Mouse (Mus musculus): ENCODE data around the gene Ktn1.

Gene Ktn1

DNA sequence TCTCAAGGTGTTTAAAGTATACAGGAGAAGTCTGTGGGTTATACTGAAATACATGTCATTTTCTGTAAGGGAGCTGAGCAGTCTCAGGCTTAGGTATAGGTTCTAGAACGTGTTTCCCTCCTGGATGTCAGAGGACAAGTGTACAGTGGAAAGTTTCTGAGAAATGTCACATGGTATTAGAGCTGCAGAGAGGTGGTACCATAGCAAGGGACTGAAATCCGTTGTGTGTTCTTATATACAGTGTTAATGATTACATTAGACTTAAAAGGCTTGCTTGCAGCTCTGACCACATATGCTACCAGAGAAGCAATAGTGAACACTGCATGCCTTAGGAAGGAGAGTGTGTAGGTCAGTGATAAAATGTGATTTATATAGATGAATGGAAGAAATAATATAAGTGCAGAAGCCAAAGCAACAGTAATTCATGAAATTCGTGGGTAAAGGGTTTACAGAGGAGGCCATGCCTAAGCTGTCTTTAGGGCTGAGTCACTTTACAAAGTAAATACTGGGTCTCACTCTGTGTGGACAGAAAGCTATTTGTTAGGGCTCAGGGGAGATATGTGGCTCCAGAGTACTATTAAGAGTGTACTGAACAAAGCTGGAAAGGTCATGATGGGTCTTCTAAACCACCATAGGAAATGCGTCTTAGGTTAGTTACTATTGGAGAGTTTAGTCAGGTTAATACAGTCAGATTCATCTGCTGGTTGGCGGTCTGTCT lies 17.0 kb downstream of the Ktn1 start:
- no peak for DNase-seq (ENCODE audit: low spot score)

DNA sequence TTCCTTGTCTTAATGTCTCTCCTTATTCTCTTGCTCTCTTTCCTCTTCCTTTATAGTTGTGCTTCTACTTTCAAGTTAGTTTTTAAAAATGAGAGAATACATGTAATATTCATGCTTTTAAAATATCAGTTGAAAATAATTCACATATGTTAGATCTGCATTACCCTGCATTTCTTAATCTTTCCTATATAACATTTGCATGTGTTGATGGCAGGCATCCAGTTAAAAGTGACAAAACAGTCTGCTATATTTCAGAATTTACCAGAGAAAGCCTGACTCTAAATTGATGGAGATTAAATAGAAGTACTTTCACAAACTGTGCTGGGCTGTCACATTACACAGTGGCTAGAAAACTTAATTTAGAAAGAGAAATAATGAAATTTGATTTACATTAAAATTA lies 19.8 kb downstream of the Ktn1 start:
- DNase-seq (ENCODE audit: low spot score): no peak

DNA sequence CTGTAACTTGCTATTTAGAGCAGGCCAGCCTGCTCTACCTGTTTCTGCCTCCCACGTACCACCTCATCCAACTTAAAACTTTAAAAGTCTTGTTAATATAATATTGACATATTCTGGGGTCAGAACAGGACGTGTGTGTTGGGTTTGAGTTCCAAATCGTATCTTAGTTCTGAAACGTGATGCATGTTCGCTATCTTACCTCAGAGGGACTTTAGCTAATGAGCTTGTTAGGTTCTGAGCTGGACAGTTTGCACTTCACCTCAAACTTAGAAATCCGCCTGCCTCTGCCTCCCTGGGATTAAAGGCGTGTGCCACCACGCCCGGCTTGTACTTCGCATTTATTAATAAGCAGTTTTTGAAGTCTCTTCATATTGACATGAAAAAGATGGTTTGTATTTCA lies 34.6 kb downstream of the Ktn1 start:
- DNase-seq (ENCODE audit: low spot score): no peak

DNA sequence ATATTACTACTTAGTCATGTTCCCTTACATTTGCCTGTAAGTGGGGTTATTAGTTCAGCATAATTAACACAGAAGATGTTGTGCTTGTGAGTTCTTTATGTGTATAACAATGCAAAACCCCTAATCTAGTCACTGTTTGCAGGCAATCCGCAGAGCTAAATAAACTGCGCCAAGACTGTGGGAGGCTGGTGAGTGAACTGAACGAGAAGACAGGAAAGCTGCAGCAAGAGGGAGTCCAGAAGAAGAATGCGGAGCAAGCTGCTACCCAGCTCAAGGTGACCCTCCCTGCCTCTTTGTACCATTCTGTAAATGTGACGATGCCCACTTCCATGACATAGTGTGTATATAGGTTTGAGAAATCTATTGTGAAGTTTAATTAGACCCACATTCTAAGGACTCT lies 36.3 kb downstream of the Ktn1 start:
- DNase-seq (ENCODE audit: low spot score): no peak

DNA sequence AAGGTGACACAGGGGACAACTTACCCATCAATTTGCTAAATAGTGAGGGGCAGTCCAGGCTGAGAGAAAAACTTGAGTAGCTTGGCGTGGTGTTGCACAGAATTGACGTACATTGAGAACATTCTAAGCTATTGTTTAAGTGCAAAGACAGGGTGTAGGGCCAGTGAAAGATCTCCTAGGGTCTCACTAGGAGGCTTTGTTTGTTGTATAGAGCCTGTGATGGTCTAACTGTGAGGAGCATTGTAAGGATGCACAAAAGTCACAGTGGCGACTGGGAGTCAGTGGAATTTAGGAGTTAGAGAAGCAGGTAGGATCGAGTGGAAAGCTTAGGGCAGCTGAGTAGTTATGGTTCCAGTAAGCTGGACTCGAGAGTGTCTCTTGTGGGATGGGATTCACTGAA lies 50.9 kb downstream of the Ktn1 start:
- no peak for DNase-seq (ENCODE audit: low spot score)

DNA sequence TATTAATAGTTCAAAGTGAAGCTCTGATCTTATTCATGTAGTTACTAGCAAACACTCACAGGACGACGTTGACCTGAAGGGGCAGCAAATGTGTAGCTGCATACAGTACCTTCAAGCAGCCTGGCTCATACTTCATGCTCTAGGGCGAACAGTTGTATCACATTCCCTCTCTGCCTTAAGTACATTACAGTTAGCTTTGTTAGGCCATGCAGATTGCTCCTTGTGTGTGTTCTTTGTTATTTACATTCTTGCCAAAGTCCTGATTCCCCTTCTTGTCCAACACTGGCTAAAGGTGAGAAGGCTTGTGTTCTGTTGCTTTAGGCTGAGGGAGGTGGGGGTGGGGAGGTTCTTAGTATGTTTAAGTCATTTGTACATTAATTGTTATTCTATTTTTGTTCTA lies 61.3 kb downstream of the Ktn1 start:
- no peak for DNase-seq (ENCODE audit: low spot score)

DNA sequence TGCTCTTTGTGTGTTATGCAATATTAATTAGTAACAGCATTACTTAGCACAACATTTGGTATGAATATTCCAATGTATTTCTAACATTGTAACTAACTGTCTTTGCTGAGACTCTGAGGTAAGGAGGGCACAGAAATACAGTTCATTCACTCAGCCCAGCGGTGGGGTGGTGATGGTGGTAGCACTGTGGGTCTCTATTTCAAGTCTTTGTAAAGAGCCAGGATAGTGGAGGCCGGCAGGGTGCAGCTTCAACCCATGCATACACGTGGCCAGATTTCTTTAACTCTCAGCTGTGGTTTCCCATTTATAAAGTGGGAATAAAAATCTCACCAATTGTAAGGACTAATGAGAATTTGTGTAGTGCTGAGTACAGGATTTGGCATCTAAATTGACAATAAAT lies 67.5 kb downstream of the Ktn1 start:
- DNase-seq (ENCODE audit: low spot score): no peak

DNA sequence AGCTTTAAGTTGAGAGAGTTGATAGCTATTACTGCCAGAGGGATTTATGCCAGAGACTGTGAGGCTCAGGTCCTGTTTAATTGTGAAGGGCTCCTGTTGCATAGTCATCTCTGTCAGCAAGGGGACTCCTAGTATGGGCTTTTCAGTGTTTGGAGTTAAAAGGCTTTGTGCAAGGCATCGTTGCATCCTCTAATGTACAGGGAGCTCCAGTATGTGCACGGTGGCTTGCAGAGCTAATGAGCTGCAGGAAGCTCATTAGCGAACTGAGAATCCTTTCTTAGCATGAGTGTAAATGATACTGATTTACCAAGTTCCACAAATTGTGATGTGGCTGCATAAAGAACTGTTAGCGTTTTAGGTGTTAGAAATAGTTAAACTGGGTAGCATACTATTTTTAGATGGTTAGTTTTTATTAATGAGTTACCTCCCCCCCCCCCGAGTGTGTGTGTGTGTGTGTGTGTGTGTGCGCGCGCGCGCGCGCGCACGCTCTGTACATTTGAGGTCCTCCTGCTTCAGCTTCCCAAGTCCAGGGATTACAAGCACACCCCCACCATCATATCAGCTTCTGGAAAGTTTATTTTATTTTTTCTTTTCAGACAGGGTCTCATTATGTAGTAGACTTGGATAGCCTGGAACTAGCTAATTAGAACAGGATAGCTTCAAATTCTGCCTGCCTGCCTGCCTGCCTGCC lies 69.8 kb downstream of the Ktn1 start:
- no peak for DNase-seq (ENCODE audit: low spot score)

DNA sequence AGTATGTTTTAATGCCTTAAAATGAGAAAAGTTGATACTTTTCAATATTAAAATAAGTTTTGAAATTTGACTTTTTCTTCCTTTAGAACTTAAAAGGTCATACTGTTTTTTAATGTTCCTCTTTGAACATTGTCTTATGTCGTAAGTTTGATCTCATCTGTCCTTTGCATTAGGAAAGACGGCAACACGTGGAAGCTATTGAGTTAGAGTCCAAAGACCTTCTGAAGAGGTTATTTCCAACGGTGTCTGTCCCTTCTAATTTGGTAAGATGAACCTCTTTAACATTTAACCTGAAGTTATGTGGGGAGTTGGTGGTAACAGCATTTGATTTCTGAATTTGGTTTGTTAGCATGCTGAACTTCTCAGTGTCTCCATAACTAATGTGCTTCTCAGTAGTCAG lies 71.8 kb downstream of the Ktn1 start:
- no peak for DNase-seq (ENCODE audit: low spot score)

DNA sequence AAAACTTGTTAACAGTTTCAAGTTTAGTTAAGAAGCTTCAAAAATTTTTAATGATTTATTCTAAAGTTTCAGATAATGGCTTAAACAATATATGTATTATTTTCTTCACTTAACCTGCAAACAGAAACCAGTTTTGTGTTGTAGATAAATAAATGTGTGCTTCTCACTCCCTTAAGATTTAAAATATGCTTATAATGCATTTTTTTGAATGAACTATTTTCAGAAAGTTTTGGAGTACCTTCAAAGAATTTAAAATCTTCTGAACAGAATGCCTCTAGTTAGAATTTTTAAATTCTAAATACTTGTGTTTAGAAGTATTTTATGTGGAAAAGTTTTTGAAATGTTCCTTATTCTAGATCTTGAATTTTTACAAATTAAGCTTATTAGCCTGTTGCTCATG lies 74.8 kb downstream of the Ktn1 start:
- DNase-seq (ENCODE audit: low spot score): no peak

DNA sequence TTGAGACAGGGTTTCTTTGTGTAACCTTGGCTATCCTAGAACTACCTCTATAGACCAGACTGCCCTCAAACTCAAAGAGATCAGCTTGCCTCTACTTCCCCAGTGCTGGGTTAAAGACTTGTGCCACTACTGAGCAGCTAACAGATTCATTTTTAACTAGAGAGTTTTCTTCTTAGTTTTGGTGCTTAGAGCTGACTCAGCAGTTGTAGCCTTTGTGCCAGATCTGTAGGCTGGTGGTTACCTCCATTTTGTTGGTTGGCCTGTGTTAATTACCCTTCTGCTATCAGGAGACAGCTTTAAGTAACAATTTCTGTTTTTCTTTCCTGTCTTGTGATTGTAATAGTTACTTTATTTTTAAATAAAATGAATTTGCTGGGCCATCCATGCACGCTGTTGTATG lies 80.3 kb downstream of the Ktn1 start:
- DNase-seq (ENCODE audit: low spot score): no peak

DNA sequence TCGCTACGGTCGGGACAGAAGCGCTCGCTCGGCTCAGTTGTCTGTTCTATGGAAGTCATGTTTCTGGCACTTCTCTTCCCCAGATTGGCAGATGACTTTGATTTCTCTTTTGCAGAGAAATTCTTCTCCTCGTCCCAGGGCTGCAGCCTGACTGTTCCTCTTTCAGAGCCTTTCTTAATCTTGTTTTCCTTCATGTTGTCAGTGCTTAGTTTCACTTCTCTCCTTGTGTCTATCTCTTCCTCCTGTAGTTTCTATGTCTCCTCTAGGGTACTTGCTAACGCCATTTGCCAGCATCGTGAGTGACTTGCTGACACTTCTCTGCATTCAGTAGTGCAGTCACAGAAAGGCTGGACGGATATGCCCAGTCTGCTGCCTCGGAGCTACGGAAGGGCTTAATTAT lies 87.1 kb downstream of the Ktn1 start:
- no peak for DNase-seq (ENCODE audit: low spot score)

DNA sequence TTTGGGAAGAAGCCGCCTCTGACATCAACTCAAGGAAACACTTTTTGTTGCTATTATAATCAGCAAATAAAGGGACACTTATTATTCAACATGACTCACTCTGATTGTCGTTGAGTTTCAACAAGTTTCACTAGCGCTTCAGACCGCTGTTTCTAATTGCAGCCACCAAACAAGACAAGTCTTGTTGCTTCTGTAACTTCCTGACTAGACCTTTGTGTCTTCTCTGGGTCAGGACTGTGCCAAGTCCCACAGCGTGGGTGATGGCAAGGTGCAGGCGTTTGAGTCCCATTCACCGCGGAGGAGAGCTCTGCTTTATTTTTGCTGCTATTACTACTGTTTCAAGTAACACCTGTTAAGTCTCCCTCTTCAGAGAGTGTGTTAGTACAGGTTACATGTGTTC lies 88.2 kb downstream of the Ktn1 start:
- DNase-seq (ENCODE audit: low spot score): no peak

DNA sequence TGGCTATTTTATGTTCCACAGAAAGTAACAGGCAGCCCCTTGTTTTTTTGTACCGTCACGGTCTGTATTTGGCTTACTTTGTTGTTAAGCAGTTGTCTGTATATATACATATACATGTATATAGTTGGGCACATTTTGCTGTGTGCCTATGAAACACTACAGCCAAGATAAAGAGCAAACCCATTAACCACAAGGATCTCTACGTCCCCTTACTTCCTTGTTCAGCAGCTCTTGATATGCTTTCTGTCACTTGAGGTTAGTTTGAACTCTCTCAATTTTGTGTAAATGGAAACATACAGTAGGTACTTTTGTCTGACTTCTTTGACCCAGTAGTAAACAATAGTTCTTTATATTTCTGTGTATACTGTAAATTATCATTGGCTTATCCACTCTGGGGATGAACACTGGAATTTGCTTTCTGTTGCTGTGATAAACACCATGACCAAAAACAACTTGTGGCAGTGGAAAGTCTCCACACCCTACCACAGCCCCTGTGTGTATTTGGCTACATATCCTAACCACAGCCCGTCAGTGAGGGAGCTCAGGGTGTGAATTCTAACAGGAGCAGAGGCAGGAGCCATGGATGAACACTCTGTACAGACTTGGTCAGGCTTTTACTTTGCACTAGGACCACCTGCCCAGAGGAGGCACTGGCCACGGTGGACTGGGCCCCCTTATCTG lies 92.2 kb downstream of the Ktn1 start:
- DNase-seq (ENCODE audit: low spot score): no peak

DNA sequence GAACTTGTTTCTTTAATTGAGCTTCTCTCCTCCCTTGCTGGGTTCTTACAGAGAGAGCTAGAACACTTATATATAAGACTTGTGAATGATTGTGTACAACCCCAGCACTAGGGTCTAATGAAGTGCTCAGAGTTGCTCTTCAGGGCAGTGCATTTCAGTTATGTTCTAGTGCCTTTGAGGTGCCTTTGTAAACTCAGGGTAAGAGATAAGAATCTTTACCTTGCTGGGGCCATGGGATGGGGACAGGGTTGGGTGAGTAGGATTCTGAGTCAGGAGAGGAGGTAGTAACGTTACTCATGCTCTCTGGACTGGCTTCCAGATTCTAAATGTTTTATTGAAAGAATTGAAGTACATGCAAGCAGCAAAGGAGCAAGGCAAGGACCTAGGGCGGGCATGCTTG lies 92.8 kb downstream of the Ktn1 start:
- DNase-seq (ENCODE audit: low spot score): no peak

DNA sequence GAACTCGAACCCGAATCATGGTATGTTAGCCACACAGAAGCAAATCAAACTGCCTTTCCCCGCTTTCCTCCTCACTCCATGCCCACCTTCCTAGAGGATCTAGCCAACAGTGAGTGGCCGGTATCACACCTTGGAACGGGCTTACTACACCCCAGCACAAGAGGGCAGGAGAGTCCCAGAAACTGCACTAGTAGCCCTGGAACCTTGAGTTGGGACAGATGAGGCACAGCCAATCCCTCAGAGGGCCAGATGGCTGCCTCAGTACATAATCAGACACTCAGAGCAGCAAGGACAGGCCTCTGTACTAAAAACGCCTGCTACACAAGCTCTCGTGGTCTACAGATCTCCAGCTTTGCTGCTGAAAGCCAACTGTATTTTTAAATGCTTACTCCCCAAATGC lies 94.4 kb downstream of the Ktn1 start:
- no peak for DNase-seq (ENCODE audit: low spot score)

DNA sequence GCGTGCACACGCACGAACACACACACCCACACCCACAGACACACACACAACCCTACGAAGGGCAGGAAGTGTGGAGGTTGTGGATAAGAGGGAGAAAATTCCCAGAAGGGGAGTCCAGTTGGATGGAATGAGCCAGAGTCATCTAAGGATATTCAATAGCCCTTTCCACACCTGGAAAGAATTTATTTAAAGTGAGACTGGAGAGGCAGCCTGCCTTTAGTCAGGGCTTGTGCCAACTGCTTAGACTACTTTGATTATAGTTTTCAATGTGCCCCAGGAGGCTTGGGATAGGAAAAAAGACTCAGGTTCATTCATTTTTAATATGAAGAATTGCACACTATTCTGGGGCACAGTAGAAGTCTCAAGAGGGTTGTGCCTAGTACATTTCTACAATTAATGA lies 96.8 kb downstream of the Ktn1 start:
- no peak for DNase-seq (ENCODE audit: low spot score)

DNA sequence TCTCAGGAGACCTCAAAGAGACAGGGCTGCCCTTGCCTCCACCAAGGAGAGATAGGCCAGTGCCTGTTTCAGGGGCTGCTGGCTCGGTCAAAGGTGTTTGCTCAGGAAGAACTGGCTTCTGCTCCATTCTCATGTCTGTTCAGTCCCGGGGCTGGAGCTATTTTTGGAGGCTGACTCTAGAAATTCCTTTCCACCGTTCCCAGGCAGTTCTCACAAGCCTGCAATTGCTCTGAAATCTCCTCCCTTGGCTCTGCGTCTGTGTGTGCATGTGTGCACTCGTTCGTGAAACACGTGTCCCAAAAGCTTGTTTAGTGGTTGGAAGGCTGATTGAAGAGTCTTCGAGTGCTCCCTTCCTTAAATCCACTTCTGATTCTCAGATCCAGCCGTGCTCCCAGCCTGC lies 99.3 kb downstream of the Ktn1 start:
- DNase-seq (ENCODE audit: low spot score): no peak

DNA sequence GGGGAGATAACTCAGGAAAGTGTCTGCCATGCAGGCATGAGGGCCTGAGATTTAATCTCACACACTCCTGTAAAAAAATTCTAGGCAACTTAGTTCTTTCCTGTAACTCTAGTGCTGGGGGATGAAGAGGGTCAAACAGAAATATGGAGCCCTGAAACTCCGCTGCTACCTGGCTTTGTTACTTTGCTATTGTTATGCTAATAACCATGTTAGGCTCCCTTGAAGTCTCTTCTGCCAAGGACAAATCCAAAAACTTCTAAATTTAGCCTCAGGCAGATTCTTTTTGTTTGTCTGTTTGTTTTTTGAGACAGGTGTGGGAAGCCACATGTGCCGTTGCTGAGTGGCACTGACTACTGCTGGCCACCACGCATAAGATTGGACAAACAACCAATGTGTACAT lies 100.5 kb downstream of the Ktn1 start:
- DNase-seq (ENCODE audit: low spot score): no peak

DNA sequence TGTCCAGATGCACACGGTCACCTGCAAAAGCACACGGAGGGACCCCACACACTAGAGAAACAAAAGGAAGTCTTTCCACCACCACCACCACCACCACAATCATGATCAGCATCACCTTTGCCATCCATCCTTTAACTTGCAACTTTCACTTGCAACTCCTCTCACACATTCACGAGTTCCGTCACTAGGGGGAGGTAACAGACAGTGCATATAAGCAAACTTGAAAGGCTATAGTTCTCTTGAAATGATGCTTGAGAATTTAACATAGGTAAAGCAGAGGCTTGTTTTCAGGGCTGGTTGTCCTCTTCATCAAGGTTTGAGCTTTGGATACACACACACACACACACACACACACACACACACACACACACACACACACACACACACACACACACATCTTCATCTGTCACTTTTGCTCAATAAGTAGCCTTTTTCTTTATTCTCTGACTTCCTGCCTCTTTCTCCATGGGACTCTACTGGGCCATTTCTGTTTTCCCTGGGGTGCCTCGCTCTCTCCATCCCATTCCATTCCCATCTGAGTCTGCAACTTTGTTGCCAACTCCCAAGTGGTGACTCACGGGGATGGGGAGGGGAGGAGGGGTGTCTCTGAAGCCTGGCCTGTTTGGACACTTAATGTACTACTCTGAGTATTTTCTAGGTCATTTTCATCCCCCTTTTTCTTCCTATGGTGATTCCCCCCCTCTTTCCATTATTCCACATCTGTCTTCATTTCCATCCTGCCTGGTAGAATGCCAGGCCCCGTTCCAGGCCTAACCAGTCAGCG lies 103.4 kb downstream of the Ktn1 start:
- DNase-seq (ENCODE audit: low spot score): peak; percentile 12

DNA sequence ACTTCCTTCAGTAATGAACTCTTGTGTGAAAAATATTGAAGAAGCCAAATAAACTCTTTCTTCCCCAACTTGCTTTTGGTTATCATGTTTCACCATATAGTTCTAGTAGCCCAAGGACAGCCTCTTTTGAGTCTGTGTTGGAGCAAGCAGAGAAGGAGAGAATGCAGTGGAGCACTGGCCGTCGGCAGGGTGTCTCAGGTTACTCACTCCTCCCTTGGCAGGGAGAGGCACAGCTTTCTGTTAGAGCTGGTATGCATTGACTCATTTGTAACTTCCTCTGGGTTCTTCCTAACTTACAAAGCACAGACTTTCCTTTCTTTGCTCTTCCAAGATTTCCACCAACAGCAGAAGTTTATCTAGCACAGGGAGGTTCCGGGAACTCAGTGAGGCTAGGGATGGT lies 105.3 kb downstream of the Ktn1 start:
- no peak for DNase-seq (ENCODE audit: low spot score)

DNA sequence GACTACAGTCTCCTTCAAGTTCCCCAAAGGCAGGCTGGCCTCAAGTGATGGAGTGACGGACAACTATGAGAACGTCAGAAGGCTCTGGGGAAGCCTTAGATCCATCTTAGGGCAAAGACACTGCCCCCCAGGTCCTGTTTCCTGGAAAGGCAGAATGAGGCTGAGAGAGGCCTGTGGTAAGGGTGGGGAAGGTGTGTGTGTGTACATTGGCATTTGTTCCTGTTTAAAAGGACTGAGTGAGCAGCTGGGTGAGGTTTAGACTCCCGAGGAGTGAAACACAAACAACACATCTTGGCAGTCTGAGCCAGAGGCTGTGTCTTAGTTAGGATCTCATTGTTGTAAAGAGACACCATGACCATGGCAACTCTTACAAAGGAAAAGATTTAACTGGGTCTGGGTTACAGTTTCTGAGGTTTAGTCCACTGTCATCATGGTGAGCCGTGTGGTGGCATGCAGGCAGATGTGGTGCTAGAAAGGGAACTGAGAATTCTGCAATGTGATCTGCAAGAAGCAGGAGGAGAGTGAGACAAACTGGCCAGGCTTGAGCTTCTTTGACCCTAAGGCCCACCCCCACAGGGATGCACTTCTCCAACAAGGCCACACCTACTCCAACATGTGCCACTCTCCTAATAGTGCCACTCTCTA lies 106.1 kb downstream of the Ktn1 start:
- DNase-seq (ENCODE audit: low spot score): no peak
